Mouse (Mus musculus) intestine, postnatal 0 days (tissue): Measurements from ENCODE around the gene Tox2. TPM values are rescaled to one million over a fixed set of nuclear protein-coding genes. Genes with fewer than 3 reads are reported as not detected.

Experiments used
- ATAC-seq: fragments of 200-750 bp; cut with Nextera tagmentation; 2 replicates; pipeline ENCODE4 v1.8.0; 2017; ENCODE audit warnings: mild to moderate bottlenecking, moderate TSS enrichment, moderate library complexity
- H3K27ac ChIP-seq: fragments of 300-500 bp; sonication (generic); 2 replicates; pipeline ENCODE4 v1.5.1; 2014; ENCODE audit warnings: mild to moderate bottlenecking, low read depth, low read length, moderate library complexity
- H3K27me3 ChIP-seq: fragments of 300-500 bp; sonication (generic); replicated peaks from 2 replicates; pipeline ENCODE4 v1.6.1; 2014; ENCODE audit warnings: low read length, mixed read lengths; ENCODE audit not compliant: control insufficient read depth, insufficient read depth
- H3K36me3 ChIP-seq: fragments of 300-500 bp; sonication (generic); 2 replicates; pipeline ENCODE4 v1.6.1; 2014; ENCODE audit warnings: mild to moderate bottlenecking, moderate library complexity; ENCODE audit not compliant: control insufficient read depth, insufficient read depth
- H3K4me1 ChIP-seq: fragments of 300-500 bp; sonication (generic); replicated peaks from 2 replicates; pipeline ENCODE4 v1.6.1; 2014; ENCODE audit warnings: antibody characterized with exemption, low read length, mixed read lengths; ENCODE audit not compliant: control insufficient read depth, insufficient read depth
- H3K4me2 ChIP-seq: fragments of 300-500 bp; sonication (generic); replicated peaks from 2 replicates; pipeline ENCODE4 v1.6.1; 2014; ENCODE audit warnings: low read depth, mild to moderate bottlenecking, moderate library complexity
- H3K4me3 ChIP-seq: fragments of 300-500 bp; sonication (generic); 2 replicates; pipeline ENCODE4 v1.5.1; 2014; ENCODE audit warnings: low read depth, low read length
- H3K9ac ChIP-seq: fragments of 300-500 bp; sonication (generic); 2 replicates; pipeline ENCODE4 v1.6.1; 2014; ENCODE audit warnings: mild to moderate bottlenecking, low read depth, low read length
- H3K9me3 ChIP-seq: fragments of 300-500 bp; sonication (generic); 2 replicates; pipeline ENCODE4 v1.6.1; 2016; ENCODE audit warnings: mixed run types; ENCODE audit not compliant: control insufficient read depth
- CTCF ChIP-seq: sonication (generic); IDR thresholded peaks from 2 replicates; pipeline ENCODE4 v1.5.1; 2016; ENCODE audit warnings: low read depth, mild to moderate bottlenecking, control low read depth, antibody characterized with exemption, moderate library complexity
- WGBS: fragments of 180-500 bp; shearing (Covaris S2); extraction: QIAGEN DNeasy Blood & Tissue Kit; methylation state at CpG from one replicate; pipeline ENCODE4 v1.1.7; 2014; 5-methylcytosine and 5-hydroxymethylcytosine counted together
- polyA plus RNA-seq: library from polyadenylated mRNA; unstranded; fragments of >200 nt; fragmentation: Nextera tagmentation; extraction: Ambion mirVana; gene quantifications from 2 replicates; pipeline ENCODE4 v1.2.1, GENCODE M21; 2015

The Tox2 gene
- polyA plus RNA-seq, 1 experiment from 2014 or later: 3.3 TPM

GRCm38 (mm10) chr2:163372627-163373026 is 169.7 kb downstream of the Tox2 start:
- WGBS: 78% methylated on average over 1 of the region's 1 CpGs
- H3K4me1 ChIP-seq: 0 out of 2 replicates have a peak, but pooled peaks cover 3% of the 10 kb centered on the region
- TF ChIP-seq CTCF: no peak
- H3K27me3 ChIP-seq: peaks cover 14% of the 10 kb centered on the region
- no peak overlapping the region for H3K4me2 ChIP-seq
- ATAC-seq: no peak
- no peaks in the 10 kb centered on the region for H3K36me3 ChIP-seq
- H3K27ac ChIP-seq: no peak overlapping the region
- H3K9me3 ChIP-seq: no peaks in the 10 kb centered on the region
- H3K9ac ChIP-seq: no peak overlapping the region
- H3K4me3 ChIP-seq: no peak overlapping the region

Other genes starting within 250 kb of the Tox2 start
- gene Sgk2, start 215.8 kb upstream of the Tox2 start, polyA plus RNA-seq: 5.2 and 5.4 TPM in 2 replicates
- 30.0 and 36.4 TPM in 2 replicates for gene Ift52, start 185.8 kb upstream of the Tox2 start, polyA plus RNA-seq
- 4.4 and 5.1 TPM in 2 replicates for gene Mybl2, start 148.4 kb upstream of the Tox2 start, polyA plus RNA-seq
- not detected in 2 replicates for gene Gtsf1l, start 115.3 kb upstream of the Tox2 start, polyA plus RNA-seq
- 9.8 and 10.0 TPM in 2 replicates for gene Jph2, start 194.9 kb downstream of the Tox2 start, polyA plus RNA-seq
- 62.3 and 64.5 TPM in 2 replicates for gene Oser1, start 221.6 kb downstream of the Tox2 start, polyA plus RNA-seq
- 2.3 and 2.4 TPM in 2 replicates for gene Gdap1l1, start 235.4 kb downstream of the Tox2 start, polyA plus RNA-seq